Mouse (Mus musculus) adrenal gland, adult (tissue): ENCODE results near the gene Elk4.

Experiments
- DNase-seq, 2 experiments: peaks; one replicate each; pipeline ENCODE4 v3.0.0; 2022 to 2023; ENCODE audit warnings: low spot score in 1 of 2; ENCODE audit not compliant: inconsistent age in 2 of 2

Gene Elk4

GRCm38 (mm10) chr1:132012861-132013260, 5.5 kb downstream of the Elk4 start:
- no peak for DNase-seq

DNA sequence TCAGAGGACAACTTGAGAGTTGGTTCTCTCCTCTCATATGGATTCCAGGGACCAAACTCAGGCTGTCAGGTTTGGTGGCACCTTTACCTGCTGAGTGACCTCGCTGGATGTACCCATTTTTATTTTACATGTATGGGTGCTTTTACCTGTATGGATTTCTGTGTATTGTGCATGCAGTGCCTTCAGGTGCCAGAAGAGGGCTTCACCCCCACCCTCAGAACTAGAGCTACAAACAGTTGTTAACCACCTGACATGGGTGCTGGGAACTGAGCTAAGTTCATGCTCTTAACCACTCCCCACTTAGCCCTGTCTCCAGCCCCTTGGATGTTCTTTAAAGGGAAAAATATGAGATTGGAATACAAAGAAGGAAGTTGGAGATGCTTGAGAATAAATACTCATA, 7.4 kb downstream of the Elk4 start:
- DNase-seq = no peak

DNA sequence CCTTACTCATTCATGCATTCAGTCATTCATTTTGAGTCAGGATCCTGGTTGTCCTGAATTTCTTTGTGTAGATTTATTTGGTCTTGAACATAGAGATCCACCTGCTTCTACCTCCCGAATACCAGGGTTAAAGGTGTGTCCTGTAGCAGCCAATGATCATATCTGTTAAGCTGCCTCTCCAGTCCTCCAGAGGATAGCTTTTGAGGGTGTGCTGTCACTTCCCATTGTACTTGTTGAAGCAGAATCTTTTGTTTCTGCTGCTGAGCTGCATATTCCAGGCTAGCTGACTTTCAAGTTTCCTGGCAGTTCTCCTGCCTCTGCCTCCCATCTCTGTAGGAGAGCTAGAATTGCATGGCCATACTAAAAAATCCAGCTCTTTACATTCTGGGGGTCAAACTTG, 9.3 kb downstream of the Elk4 start:
- DNase-seq = no peak

GRCm38 (mm10) chr1:132019876-132020275, 12.5 kb downstream of the Elk4 start:
- DNase-seq = no peak

DNA sequence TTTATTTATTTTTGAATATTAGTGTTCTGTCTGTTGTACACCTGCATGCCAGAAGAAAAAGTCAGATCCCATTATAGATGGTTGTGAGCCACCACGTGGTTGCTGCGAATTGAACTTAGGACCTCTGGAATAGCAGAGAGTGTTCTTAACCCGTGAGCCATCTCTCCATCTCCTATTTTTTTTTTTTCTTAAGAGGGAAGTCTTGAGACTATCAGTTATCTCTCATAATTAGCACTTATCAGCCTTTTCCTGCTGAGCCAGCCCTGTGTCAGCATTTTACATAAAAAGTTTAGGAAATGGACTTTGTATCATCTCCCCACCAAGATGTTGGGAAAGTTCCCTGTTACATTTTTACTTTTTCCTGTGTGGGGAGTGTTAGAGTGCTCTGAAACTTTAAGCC, 14.7 kb downstream of the Elk4 start:
- DNase-seq = no peak

- no peak for DNase-seq
These were observed 19.7 kb downstream of the Elk4 start for GRCm38 (mm10) chr1:132026925-132027646.

GRCm38 (mm10) chr1:132027978-132028377, 20.6 kb downstream of the Elk4 start:
- no peak for DNase-seq

DNA sequence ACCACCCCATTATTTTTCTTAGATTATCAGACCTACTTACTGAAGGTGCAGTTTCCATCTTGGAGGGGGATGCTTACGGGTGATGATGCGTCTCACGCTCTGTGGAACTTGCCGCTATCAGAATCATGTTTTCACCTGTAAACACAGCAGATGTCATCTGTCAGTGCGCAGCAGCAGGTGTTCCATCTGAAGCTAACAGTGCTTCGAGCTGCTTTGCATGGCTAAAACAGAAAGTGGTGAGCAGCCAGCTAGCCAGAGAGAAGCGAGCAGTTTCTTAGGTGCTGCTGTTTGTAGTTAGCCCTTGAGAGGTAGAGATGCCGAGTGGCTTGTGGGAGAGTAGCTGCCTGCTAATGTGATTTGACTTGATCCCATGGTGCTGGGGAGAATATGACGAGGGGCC, 21.0 kb downstream of the Elk4 start:
- no peak for DNase-seq

- no peak for DNase-seq
These were observed 23.2 kb downstream of the Elk4 start for GRCm38 (mm10) chr1:132030574-132030973.

GRCm38 (mm10) chr1:132032172-132032571, 24.8 kb downstream of the Elk4 start:
- no peak for DNase-seq

DNA sequence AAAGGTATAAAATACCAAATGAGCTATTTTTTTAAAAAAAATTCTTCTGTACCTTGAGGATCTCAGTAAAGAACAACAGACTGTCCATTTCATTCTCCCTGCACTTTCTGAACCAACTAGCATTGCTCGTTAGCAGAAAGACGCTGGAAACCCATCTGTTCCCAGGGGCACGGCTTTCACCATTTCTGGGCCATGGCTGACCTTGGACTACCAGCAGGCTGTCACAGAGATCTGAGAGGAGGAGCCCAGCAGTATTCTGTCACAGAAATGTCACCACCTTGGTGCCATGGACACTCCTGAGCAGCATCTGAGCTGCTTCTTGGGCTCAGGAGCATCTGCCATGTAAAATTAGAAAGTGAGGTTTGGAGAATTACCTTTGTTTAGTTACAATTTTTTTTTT, 30.3 kb downstream of the Elk4 start:
- peak; percentile 52 to 69 for DNase-seq

GRCm38 (mm10) chr1:132038753-132039152, 31.3 kb downstream of the Elk4 start:
- DNase-seq = no peak

DNA sequence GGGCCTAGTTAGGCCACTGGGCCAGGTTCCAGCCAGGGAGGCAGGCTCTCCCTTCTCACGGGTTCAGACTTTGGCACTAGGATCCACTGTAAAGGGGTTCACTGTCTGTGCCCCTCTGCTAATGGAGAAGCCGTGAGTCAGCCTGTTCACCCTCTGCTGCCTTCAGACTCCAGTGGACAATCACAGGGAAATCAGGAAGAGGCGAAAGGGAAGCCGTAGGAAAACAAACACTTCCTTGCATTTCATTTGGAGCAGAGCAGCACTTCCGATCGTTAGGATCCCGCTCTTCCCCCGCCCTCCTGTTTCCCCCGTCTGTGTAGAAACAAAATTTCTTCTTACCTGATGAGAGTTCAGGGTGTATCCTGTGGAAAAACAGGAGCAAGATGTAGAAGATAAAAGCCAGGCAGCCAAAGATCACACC, 32.8 kb downstream of the Elk4 start:
- DNase-seq = peak in 1 of 2 experiments; percentile 35

DNA sequence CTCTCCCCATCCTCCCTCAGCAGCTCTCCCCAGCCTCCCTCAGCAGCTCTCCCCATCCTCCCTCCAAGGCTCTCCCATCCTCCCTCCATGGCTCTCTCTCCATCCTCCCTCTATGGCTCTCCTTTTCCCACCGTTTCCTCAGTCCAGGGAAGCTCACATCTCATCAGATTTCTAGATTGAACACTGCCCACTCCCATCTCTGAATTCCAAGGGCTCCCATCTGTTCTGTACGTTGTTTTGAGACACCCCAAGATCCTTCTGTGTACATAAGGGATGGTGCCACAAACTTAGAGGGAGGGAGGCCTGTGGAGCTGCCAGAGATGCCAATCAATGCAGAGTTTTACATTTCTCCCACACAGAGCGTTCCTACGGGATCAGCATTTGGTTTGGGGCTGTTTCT, 36.4 kb downstream of the Elk4 start:
- DNase-seq = no peak

DNA sequence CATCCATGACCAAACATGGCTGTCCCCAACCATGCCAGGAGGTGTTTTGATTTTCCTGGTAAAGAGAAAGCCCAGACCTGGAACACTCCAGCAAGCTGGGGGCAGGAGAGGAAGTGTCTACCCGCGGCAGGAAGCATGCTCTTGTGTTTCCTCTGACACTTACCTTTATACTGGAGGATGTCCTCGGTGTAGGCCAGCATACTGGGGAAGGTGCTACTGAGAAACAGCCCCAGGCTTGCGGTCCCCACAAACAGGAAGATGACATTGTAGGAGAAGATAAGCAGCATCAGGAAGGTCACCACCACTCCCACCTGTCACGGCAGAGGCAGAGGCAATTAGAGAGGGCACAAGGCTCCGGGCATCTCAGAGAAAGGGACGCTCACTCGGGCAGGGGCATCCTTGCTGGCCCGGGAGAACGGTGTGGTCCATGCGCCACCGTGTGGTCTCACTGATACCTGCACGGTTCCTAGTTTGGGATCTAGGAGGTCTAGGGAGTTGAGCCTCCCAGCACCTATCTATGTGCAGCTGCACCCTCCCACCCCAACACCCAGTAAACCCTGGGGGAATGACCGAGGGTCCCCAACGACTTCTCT, 38.8 kb downstream of the Elk4 start:
- DNase-seq = peak; percentile 60 to 87

GRCm38 (mm10) chr1:132051746-132052145, 44.3 kb downstream of the Elk4 start:
- DNase-seq = no peak

DNA sequence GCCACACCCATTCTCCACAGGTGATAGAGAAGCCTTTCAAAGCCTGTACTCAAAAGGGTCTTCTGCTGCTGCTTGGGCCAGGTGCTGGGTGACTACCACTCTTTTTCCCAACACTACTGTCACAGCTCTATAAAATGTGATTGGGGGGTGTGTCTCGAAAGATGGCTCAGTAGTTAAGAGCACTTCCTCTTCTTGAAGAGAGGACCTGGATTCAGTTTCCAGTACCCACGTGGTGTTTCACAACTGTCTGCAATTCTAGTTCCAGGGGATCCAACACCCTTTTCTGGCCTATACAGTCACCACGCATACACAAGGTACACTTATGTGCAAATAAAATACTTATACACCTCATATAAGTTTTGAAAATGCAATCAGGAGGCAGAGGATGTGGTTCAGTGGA, 47.0 kb downstream of the Elk4 start:
- DNase-seq = no peak

DNA sequence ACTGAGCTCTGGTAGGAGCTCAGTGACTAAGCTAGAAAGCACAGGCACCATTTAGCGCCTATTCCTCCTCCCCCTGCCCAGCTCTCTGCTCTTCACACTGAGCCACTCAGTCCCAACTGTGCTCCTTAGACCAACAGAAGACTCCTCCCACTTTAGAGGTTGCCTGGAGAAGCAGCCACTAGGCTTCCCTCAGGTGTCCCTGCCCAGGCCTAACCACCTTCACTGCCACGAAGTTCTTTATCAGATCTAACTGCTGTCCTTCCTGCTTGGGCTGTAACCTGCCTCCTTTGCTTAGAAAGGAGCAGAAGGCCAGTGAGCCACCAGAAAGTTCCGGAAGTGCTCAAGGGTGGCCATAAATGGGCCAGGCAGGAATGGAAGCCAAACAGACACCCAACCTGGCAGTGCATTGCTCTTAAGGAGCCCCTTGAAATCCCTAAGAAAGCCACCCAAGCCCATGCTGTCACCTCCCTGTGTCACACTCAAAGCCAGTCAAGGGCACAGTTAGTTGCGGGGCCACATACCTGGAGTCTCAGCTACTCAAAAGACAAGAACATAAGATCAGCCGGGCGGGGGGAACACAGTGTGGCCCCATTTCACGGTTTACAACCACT, 47.8 kb downstream of the Elk4 start:
- no peak for DNase-seq

DNA sequence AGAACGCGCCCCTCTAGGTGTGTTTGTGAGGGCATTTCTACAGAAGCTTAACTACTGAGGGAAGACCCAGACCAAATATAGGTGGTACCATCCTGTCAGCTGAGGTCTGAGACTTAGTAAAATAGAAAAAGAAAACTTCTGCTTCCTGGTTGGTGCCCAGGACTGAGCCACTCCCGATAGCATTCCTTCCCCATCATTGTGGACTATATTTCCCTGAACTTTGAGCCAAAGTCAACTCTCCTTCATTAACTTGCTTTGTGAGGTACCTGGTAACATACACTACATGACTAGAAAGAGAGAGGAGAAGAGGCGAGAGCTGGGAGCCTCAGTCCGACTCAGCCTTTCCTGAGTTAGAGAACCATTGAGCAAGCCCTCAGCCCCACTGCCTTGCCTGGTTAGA, 51.2 kb downstream of the Elk4 start:
- DNase-seq = no peak

GRCm38 (mm10) chr1:132060036-132060769, 52.8 kb downstream of the Elk4 start:
- DNase-seq = no peak

- DNase-seq = no peak
These were observed 54.5 kb downstream of the Elk4 start for GRCm38 (mm10) chr1:132061750-132062541.
